In the genomic region with DNA sequence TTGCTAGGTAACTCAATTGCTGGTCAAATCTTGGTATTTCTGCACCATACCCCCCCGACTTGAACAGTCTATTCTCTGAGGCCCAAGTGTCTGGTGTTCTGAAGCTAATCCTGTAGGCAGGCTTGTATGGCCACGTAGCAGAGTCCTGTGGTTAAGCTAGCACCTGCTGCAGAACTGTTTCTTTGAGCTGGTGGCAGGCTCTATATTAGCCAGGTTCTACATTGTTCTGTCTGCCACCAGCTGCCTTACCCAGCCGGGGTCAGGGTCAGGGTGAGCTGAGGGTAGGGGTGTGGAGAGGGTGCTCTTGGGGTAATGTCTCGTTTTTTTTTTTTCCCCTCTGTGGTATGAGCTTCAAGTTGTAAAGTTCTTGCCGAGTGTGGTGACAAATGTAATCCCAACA, we compare ENCODE assay signal across 17 mouse cellular contexts.
"Had no signal": no experiment of that assay in that cellular context is flagged by ENCODE, and none has a peak within 500 bp of the region (broad histone marks: within the 10 kb centered on the region; RNA-seq: fewer than 3 reads in every experiment).

No protein-coding gene starts in this region.

- H3K36me3 ChIP-seq: liver, embryonic 13.5 days; lung, embryonic 15.5 days; midbrain, embryonic 13.5 days; neural tube, embryonic 15.5 days had no signal

- H3K4me1 ChIP-seq: lung, embryonic 15.5 days; midbrain, embryonic 13.5 days had no signal

- H3K27ac ChIP-seq: liver, embryonic 13.5 days; lung, embryonic 15.5 days; macrophage; midbrain, embryonic 13.5 days; neural tube, embryonic 15.5 days; stomach, postnatal 0 days had no signal

- DNase-seq: kidney, adult 8-10 months; kidney, postnatal 36 days; layer of hippocampus, adult 9-11 months; layer of hippocampus, postnatal 36 days; left cerebral cortex, postnatal 4 days; liver; liver, embryonic 13.5 days; liver, postnatal 0 days; lung, postnatal 14 days; right cerebral cortex, adult 18-20 months; right cerebral cortex, postnatal 25 days had no signal

- H3K4me3 ChIP-seq: liver, embryonic 13.5 days; lung, embryonic 15.5 days; midbrain, embryonic 13.5 days; neural tube, embryonic 15.5 days had no signal

- H3K9me3 ChIP-seq: liver, embryonic 13.5 days; lung, embryonic 15.5 days; midbrain, embryonic 13.5 days; neural tube, embryonic 15.5 days had no signal

- H3K27me3 ChIP-seq: liver, embryonic 13.5 days; lung, embryonic 15.5 days; midbrain, embryonic 13.5 days; neural tube, embryonic 15.5 days had no signal

- ATAC-seq: intestine, postnatal 0 days; liver, postnatal 0 days; midbrain, embryonic 13.5 days had no signal
